Mouse (Mus musculus) cerebellum, adult 18-20 months (tissue): ENCODE measurements around the gene BC030867.

Source experiments
- DNase-seq, 2 experiments: peaks; one replicate each; pipeline ENCODE4 v3.0.0; 2021

Gene BC030867

GRCm38 (mm10) chr11:102221954-102222351, 26.7 kb upstream of the BC030867 start:
- DNase-seq = peak; percentile 57 to 58

GRCm38 (mm10) chr11:102223166-102223565, 25.5 kb upstream of the BC030867 start:
- peak in 1 of 2 experiments; percentile 36 for DNase-seq

GRCm38 (mm10) chr11:102224686-102225085, 24.0 kb upstream of the BC030867 start:
- peak; percentile 50 to 58 for DNase-seq

GRCm38 (mm10) chr11:102225221-102225620, 23.5 kb upstream of the BC030867 start:
- peak in 1 of 2 experiments; percentile 24 for DNase-seq

GRCm38 (mm10) chr11:102226067-102226978, 22.4 kb upstream of the BC030867 start:
- DNase-seq = peak in 1 of 2 experiments; percentile 52

GRCm38 (mm10) chr11:102227270-102228190, 21.2 kb upstream of the BC030867 start:
- no peak for DNase-seq

- peak in 1 of 2 experiments; percentile 26 for DNase-seq
These were observed 20.5 kb upstream of the BC030867 start for GRCm38 (mm10) chr11:102228191-102228545.

GRCm38 (mm10) chr11:102228646-102229268, 19.9 kb upstream of the BC030867 start:
- no peak for DNase-seq

GRCm38 (mm10) chr11:102229331-102229953, 19.2 kb upstream of the BC030867 start:
- peak in 1 of 2 experiments; percentile 55 for DNase-seq

- DNase-seq = peak; percentile 97 to 99
These were observed 18.5 kb upstream of the BC030867 start, which contains the start of gene Hdac5 for GRCm38 (mm10) chr11:102230006-102230741. TSS of gene Hdac5 (minus strand) at chr11:102230166.

- no peak for DNase-seq
These were observed 12.7 kb upstream of the BC030867 start for GRCm38 (mm10) chr11:102236022-102236421.

- no peak for DNase-seq
These were observed 8.0 kb upstream of the BC030867 start for GRCm38 (mm10) chr11:102240636-102241035.

- no peak for DNase-seq
These were observed 7.4 kb upstream of the BC030867 start for GRCm38 (mm10) chr11:102241246-102241645.

GRCm38 (mm10) chr11:102241874-102242273, 6.8 kb upstream of the BC030867 start:
- DNase-seq = no peak

GRCm38 (mm10) chr11:102244926-102245449, 3.7 kb upstream of the BC030867 start:
- peak; percentile 68 to 74 for DNase-seq

- DNase-seq = no peak
These were observed 3.0 kb upstream of the BC030867 start for GRCm38 (mm10) chr11:102245581-102246272.

GRCm38 (mm10) chr11:102246273-102246635, 2.4 kb upstream of the BC030867 start:
- DNase-seq = no peak

- no peak for DNase-seq
These were observed 1.8 kb upstream of the BC030867 start for GRCm38 (mm10) chr11:102246871-102247270.

GRCm38 (mm10) chr11:102249351-102250090, 839 bp downstream of the BC030867 start:
- DNase-seq = no peak

- DNase-seq = no peak
These were observed 8.8 kb downstream of the BC030867 start for GRCm38 (mm10) chr11:102257514-102257913.
